Mouse (Mus musculus) kidney, embryonic 14.5 days (tissue): Measurements from ENCODE around the gene Xbp1. TPM values are rescaled to one million over a fixed set of nuclear protein-coding genes. Genes with fewer than 3 reads are reported as not detected.
"Not testable (repeated sequence)": the region's sequence is repeated elsewhere in the genome, so short reads cannot be mapped to it uniquely, and the experiment has no call there.

Experiments
- ATAC-seq: fragments of 200-750 bp; cut with Nextera tagmentation; 2 replicates; pipeline ENCODE4 v1.8.0; 2017; ENCODE audit warnings: moderate number of reproducible peaks, mild to moderate bottlenecking, moderate TSS enrichment, moderate library complexity; ENCODE audit not compliant: low FRiP score, low TSS enrichment
- H3K27ac ChIP-seq: fragments of 300-500 bp; sonication (generic); 2 replicates; pipeline ENCODE4 v1.5.1; 2014; ENCODE audit warnings: low read depth, mild to moderate bottlenecking, low read length, moderate library complexity, mixed read lengths
- H3K27me3 ChIP-seq: fragments of 300-500 bp; sonication (generic); 2 replicates; pipeline ENCODE4 v1.6.1; 2014; ENCODE audit warnings: mild to moderate bottlenecking, low read length; ENCODE audit not compliant: control insufficient read depth, insufficient read depth
- H3K36me3 ChIP-seq: fragments of 300-500 bp; sonication (generic); 2 replicates; pipeline ENCODE4 v1.6.1; 2014; ENCODE audit warnings: low read length, mixed read lengths; ENCODE audit not compliant: control insufficient read depth, insufficient read depth
- H3K4me1 ChIP-seq: fragments of 300-500 bp; sonication (generic); 2 replicates; pipeline ENCODE4 v1.6.1; 2014; ENCODE audit warnings: low read length, mixed read lengths; ENCODE audit not compliant: control insufficient read depth, insufficient read depth
- H3K4me2 ChIP-seq: fragments of 300-500 bp; sonication (generic); replicated peaks from 2 replicates; pipeline ENCODE4 v1.6.1; 2014; ENCODE audit warnings: low read depth, mild to moderate bottlenecking, low read length
- H3K4me3 ChIP-seq: fragments of 300-500 bp; sonication (generic); 2 replicates; pipeline ENCODE4 v1.5.1; 2014; ENCODE audit warnings: mild to moderate bottlenecking, low read length
- H3K9ac ChIP-seq: fragments of 300-500 bp; sonication (generic); 2 replicates; pipeline ENCODE4 v1.6.1; 2014; ENCODE audit warnings: low read depth, mild to moderate bottlenecking, low read length, moderate library complexity
- H3K9me3 ChIP-seq: fragments of 300-500 bp; sonication (generic); 2 replicates; pipeline ENCODE4 v1.6.1; 2016; ENCODE audit warnings: low read length; ENCODE audit not compliant: control insufficient read depth
- whole genome bisulfite sequencing: fragments of 180-500 bp; shearing (Covaris S2); extraction: QIAGEN DNeasy Blood & Tissue Kit; methylation state at CpG from one replicate; pipeline ENCODE4 v1.1.7; 2014; 5-methylcytosine and 5-hydroxymethylcytosine counted together
- polyA plus RNA-seq: library from polyadenylated mRNA; unstranded; fragments of >200 nt; fragmentation: Nextera tagmentation; extraction: Ambion mirVana; gene quantifications from 2 replicates; pipeline ENCODE4 v1.2.1, GENCODE M21; 2014

Gene Xbp1
- polyA plus RNA-seq, result 141 and 174 TPM in 2 replicates

GRCm38 (mm10) chr11:5520412-5521265 lies at the start of gene Xbp1:
Gene Xbp1 (plus strand): TSS chr11:5520659.
- no peaks in the 10 kb centered on the region for H3K27me3 ChIP-seq
- H3K36me3 ChIP-seq, result peaks cover 35% of the 10 kb centered on the region
- H3K4me2 ChIP-seq, result peak within 1 kb of the TSS; percentile 65
- no peaks in the 10 kb centered on the region for H3K9me3 ChIP-seq
- peak within 1 kb of the TSS; percentile 91 for H3K4me3 ChIP-seq
- WGBS, result under 1% methylated on average over 71 of the region's 72 CpGs
- peak; percentile 98 for ATAC-seq
- H3K27ac ChIP-seq, result peak within 1 kb of the TSS; percentile 89
- peak within 1 kb of the TSS; percentile 96 for H3K9ac ChIP-seq
- peaks cover 20% of the 10 kb centered on the region for H3K4me1 ChIP-seq

GRCm38 (mm10) chr11:5474130-5474529 lies 46.3 kb upstream of the Xbp1 start:
- Histone ChIP-seq H3K36me3 (no peaks in the 10 kb centered on the region), H3K4me2 (no peak overlapping the region), H3K4me3 (no peak overlapping the region), H3K27me3 (no peaks in the 10 kb centered on the region), H3K4me1 (no peaks in the 10 kb centered on the region), H3K27ac (no peak overlapping the region), H3K9me3 (no peaks in the 10 kb centered on the region), H3K9ac (no peak overlapping the region)
- no peak for ATAC-seq
- WGBS, result 17% methylated on average over 5 of the region's 5 CpGs

DNA sequence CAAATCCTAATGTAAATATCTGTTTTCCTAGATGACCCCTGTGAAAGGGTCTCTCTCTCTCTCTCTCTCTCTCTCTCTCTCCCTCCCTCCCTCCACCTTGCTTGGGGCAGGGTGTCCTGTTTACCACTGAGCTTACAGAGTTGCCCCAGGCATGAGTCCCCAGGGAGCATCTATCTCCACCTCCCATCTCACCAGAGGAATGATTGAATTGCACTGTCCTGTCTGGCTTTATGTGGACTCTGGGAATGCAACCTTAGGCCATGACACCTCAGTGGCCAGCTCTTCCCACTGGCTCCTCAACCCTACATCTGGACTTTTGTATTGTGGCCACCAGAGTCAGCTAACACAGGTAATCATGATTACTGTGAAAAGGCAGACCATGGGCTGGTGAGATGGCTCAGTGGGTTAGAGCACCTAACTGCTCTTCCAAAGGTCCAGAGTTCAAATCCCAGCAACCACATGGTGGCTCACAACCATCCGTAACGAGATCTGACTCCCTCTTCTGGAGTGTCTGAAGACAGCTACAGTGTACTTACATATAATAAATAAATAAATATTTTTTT lies 44.8 kb upstream of the Xbp1 start:
- not testable (repeated sequence) for H3K4me2 ChIP-seq, H3K4me1 ChIP-seq, H3K9ac ChIP-seq, H3K27me3 ChIP-seq, ATAC-seq, H3K36me3 ChIP-seq, H3K27ac ChIP-seq, H3K4me3 ChIP-seq, H3K9me3 ChIP-seq
- no CpG with 5 or more reads among the region's 2 CpGs for WGBS

- H3K9me3 ChIP-seq, result no peaks in the 10 kb centered on the region
- H3K27ac ChIP-seq, result no peak overlapping the region
- H3K36me3 ChIP-seq, result no peaks in the 10 kb centered on the region
- no peaks in the 10 kb centered on the region for H3K4me1 ChIP-seq
- H3K4me2 ChIP-seq, result no peak overlapping the region
- no peak overlapping the region for H3K4me3 ChIP-seq
- 87% methylated on average over 4 of the region's 4 CpGs for WGBS
- no peaks in the 10 kb centered on the region for H3K27me3 ChIP-seq
- no peak for ATAC-seq
- H3K9ac ChIP-seq, result no peak overlapping the region
These were observed 43.7 kb upstream of the Xbp1 start for GRCm38 (mm10) chr11:5476806-5477205.

DNA sequence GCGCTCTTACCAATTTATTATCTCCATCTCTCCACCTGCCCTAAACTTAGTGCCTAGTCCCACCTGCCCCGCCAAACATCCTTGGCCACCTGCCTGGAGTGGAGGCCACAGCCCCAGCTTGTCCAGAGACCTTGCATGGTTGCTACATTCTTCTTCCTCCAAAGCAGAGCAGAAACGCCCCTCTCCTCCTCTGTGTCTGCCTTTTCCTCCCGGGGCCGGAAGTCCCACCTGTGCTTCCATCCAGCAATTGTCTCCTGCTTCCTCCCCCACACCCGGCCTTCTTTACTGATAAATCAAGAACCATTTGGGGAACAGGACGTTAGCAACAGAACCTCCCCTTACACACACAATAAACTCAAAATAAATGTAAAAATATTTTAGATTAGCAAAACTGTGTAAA lies 42.3 kb upstream of the Xbp1 start:
- H3K36me3 ChIP-seq, result no peaks in the 10 kb centered on the region
- no peaks in the 10 kb centered on the region for H3K4me1 ChIP-seq
- WGBS, result 71% methylated on average over 7 of the region's 7 CpGs
- H3K4me2 ChIP-seq, result no peak overlapping the region
- H3K9ac ChIP-seq, result no peak overlapping the region
- H3K4me3 ChIP-seq, result no peak overlapping the region
- H3K27me3 ChIP-seq, result no peaks in the 10 kb centered on the region
- no peak overlapping the region for H3K27ac ChIP-seq
- no peaks in the 10 kb centered on the region for H3K9me3 ChIP-seq
- no peak for ATAC-seq

DNA sequence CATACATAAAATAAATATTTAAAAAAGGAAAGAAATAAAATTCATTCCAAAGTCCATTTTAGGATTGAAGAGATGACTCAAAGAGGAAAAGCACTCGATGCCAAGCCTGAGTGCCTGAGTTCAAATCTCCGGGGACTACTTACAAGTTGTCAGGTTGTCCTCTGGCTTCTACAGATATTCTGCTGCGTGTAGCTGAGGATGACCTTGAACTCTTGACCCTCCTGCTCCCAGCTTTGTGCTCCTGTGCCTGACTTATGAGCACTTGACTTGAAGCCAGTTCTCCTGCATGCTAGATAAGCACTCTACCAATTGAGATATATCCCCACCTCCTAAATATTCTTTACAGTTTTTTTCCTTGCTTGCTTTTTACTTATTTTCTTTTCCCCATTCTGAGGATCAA lies 41.6 kb upstream of the Xbp1 start:
- 84% methylated on average over 3 of the region's 3 CpGs for WGBS
- no peak overlapping the region for H3K4me2 ChIP-seq

DNA sequence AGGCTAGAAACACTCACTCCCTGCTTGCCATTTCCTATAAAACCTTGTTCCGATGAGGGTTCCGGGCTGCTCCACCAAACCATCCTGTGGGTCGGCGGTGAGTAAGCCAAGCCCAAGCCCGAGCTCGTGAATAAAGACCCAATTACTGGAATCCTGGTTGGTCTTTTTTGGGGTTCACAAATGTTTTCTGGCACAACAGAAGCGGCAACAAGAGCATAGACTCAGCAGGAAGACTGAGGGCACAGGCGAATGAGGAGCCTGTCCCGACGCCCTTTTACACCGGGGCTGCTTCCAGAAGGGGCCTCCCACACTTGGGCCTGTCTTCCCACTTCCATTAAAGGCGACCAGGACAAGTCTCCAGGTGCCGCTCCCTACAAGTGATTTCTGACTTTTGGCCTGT lies 37.9 kb upstream of the Xbp1 start:
- Histone ChIP-seq H3K9me3 (no peaks in the 10 kb centered on the region), H3K27ac (no peak overlapping the region), H3K4me3 (no peak overlapping the region), H3K4me1 (no peaks in the 10 kb centered on the region), H3K9ac (no peak overlapping the region), H3K36me3 (no peaks in the 10 kb centered on the region), H3K4me2 (no peak overlapping the region), H3K27me3 (no peaks in the 10 kb centered on the region)
- ATAC-seq, result no peak
- 72% methylated on average over 13 of the region's 13 CpGs for WGBS

More for the DNA sequence above, 41.6 kb upstream of the Xbp1 start:
- Histone ChIP-seq H3K36me3 (no peaks in the 10 kb centered on the region), H3K4me3 (no peak overlapping the region), H3K27me3 (no peaks in the 10 kb centered on the region), H3K27ac (no peak overlapping the region), H3K9me3 (no peaks in the 10 kb centered on the region), H3K9ac (no peak overlapping the region), H3K4me1 (no peaks in the 10 kb centered on the region)
- no peak for ATAC-seq

DNA sequence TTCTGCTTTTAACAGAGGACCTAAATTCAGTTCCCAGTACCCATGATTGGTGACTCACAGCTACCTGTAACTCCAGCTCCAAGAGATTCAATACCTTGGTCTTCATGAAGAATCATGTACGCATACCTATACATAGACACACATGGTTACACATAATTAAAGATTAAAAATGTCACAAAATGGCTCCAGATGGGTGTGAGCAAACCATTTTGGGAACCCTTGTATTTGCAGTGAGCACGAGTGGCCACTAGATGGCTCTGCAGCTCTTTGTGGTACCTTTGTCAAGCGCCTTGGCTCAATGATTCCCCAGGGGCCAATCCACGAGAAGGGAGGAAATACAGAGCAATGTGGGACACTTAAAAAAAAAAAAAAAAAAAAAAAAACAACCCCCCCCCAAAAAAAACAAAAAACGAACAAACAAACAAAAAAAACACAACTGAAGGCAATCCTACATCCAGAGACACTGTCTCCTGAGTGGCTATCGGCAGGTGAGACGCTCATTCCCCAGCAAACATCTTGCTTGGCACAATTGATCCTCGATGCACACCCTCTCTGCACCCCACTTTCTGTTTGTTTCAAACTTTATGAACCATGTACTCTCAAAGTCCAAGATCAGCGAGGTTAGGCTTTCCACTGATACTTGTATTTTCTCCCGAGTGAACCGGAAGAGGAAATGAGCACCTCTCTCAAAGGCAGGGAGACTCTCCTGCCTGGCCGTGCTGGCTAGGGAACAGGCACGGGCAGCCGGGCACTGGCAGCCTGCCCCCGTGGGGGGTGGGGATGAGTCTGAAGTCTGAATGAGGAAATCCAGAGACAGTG lies 35.1 kb upstream of the Xbp1 start:
- H3K36me3 ChIP-seq, result no peaks in the 10 kb centered on the region
- ATAC-seq, result peak; percentile 72
- H3K9ac ChIP-seq, result peak overlapping the region; percentile 53; the same call in 1 of the 2 replicates
- H3K4me2 ChIP-seq, result peak overlapping the region; percentile 58
- 12% methylated on average over 15 of the region's 15 CpGs for WGBS
- peak overlapping the region; percentile 36 for H3K4me3 ChIP-seq
- H3K9me3 ChIP-seq, result no peaks in the 10 kb centered on the region
- H3K4me1 ChIP-seq, result no peaks in the 10 kb centered on the region
- H3K27me3 ChIP-seq, result no peaks in the 10 kb centered on the region
- H3K27ac ChIP-seq, result no peak overlapping the region
